Mouse (Mus musculus) G1E (cell line): ENCODE data around the gene Arel1.

Source experiments
- CTCF ChIP-seq: IDR thresholded peaks from 2 replicates; pipeline ENCODE4 v1.5.1; 2012; ENCODE audit warnings: low read depth, low read length, inconsistent platforms, mixed read lengths
- GATA1 ChIP-seq: IDR thresholded peaks from 2 replicates; pipeline ENCODE4 v1.6.1; 2012; ENCODE audit warnings: borderline replicate concordance, low read length, inconsistent platforms, mixed read lengths
- POLR2AphosphoS5 ChIP-seq: IDR thresholded peaks from 2 replicates; pipeline ENCODE4 v1.6.1; 2012; ENCODE audit warnings: low read depth, low read length, inconsistent platforms; ENCODE audit not compliant: insufficient replicate concordance
- TAL1 ChIP-seq: conservative IDR thresholded peaks from 2 replicates; pipeline ENCODE4 v1.6.1; 2012; ENCODE audit warnings: low read depth, low read length, inconsistent platforms, mixed read lengths

DNA sequence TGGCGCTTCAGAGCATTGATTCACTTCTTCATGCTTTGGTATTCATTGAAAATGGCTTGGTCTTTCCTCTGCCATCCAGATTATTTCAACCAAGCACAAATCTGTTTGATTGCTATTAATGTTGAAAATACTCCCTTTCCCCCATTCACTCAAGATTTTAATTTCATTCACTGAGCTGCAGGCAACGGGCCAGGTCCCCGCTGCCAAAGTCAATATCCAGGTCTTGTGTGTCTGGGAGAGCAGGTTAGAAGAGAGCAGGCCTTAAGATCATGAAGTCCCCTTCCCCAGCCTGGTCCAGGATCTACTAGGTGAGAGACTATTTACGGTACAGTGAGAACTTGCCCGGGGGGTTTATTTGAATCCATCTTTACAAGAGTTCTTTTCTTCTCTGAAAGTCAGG is 55.7 kb downstream of the Arel1 start:
- TF ChIP-seq POLR2AphosphoS5 (no peak), GATA1 (no peak), CTCF (no peak), TAL1 (no peak)
